In genomic region chr6:144042936-144043335, GRCm38 (mm10) we compare ENCODE assay signal across 15 mouse cellular contexts.
DNase-seq lines count a peak whose midpoint lies in the region; ATAC-seq lines count a peak whose summit lies in the region.
"Had no signal": no experiment of that assay in that cellular context is flagged by ENCODE, and none has a peak within 500 bp of the region (broad histone marks: within the 10 kb centered on the region; RNA-seq: fewer than 3 reads in every experiment).

No protein-coding gene starts in this region.

- no peaks in the 10 kb centered on the region for H3K36me3 ChIP-seq in heart, embryonic 13.5 days
- H3K36me3 ChIP-seq in limb, embryonic 11.5 days (ENCODE audit: control insufficient read depth, insufficient read depth, low read length), result no peaks in the 10 kb centered on the region

- H3K4me2 ChIP-seq in heart, embryonic 13.5 days, result no peak overlapping the region
- no peak overlapping the region for H3K4me2 ChIP-seq in limb, embryonic 11.5 days (ENCODE audit: low read depth, severe bottlenecking)

- ATAC-seq in heart, embryonic 13.5 days (ENCODE audit: extremely low read depth, insufficient number of reproducible peaks, low FRiP score, low TSS enrichment), result no peak
- ATAC-seq in limb, embryonic 11.5 days (ENCODE audit: insufficient number of reproducible peaks, low FRiP score, low TSS enrichment, low read depth), result no peak
- ATAC-seq: inflammation-experienced regulatory T-cells, adult 6 months had no signal

- 52% methylated on average over 5 of the region's 5 CpGs for whole genome bisulfite sequencing in heart, embryonic 13.5 days
- WGBS in limb, embryonic 11.5 days, result 68% methylated on average over 5 of the region's 5 CpGs

- no peaks in the 10 kb centered on the region for H3K9me3 ChIP-seq in heart, embryonic 13.5 days
- no peaks in the 10 kb centered on the region for H3K9me3 ChIP-seq in limb, embryonic 11.5 days (ENCODE audit: control insufficient read depth, low read length)
- H3K9me3 ChIP-seq: megakaryocyte, embryonic 14.5 days had no signal

- no peak overlapping the region for H3K9ac ChIP-seq in heart, embryonic 13.5 days
- no peak overlapping the region for H3K9ac ChIP-seq in limb, embryonic 11.5 days (ENCODE audit: low read length)

- H3K27ac ChIP-seq in heart, embryonic 13.5 days (replicated peaks), result peak overlapping the region; percentile 59
- peak overlapping the region; percentile 10; the same call in 1 of the 2 replicates for H3K27ac ChIP-seq in limb, embryonic 11.5 days (replicated peaks; ENCODE audit: low read depth, low read length)
- H3K27ac ChIP-seq: heart, adult 2 months had no signal

- DNase-seq in heart, postnatal 25 days (ENCODE audit: low spot score), result no peak
- peak; percentile 8 for DNase-seq in ovary, postnatal 36 days (ENCODE audit: low spot score)
- no peak for DNase-seq in ovary, adult 18-20 months (ENCODE audit: low spot score)
- DNase-seq in limb, embryonic 11.5 days (ENCODE audit: low spot score), result no peak
- DNase-seq in left cerebral cortex, adult 8-10 months (ENCODE audit: low spot score in 2 of 2), result no peak
- no peak for DNase-seq in cerebellum, adult 11-12 months
- no peak for DNase-seq in kidney, postnatal 25 days
- DNase-seq: adrenal gland, postnatal 36 days; cerebellum, adult 9-11 months; heart, adult 2 months; liver; thymus, postnatal 4 days had no signal

- intact Hi-C loops in heart, postnatal 25 days (cut with DNase I), result no loop called here

- no peaks in the 10 kb centered on the region for H3K27me3 ChIP-seq in heart, embryonic 13.5 days (replicated peaks)
- no peaks in the 10 kb centered on the region for H3K27me3 ChIP-seq in limb, embryonic 11.5 days (ENCODE audit: control insufficient read depth, insufficient read depth, low read length)

- H3K4me1 ChIP-seq in heart, embryonic 13.5 days, result peaks cover 30% of the 10 kb centered on the region
- peaks cover 13% of the 10 kb centered on the region; the same call in 1 of the 2 replicates for H3K4me1 ChIP-seq in limb, embryonic 11.5 days (ENCODE audit: control insufficient read depth, insufficient read depth, low read length)
- H3K4me1 ChIP-seq: megakaryocyte, embryonic 14.5 days had no signal

- H3K4me3 ChIP-seq in heart, embryonic 13.5 days, result no peak overlapping the region
- no peak overlapping the region for H3K4me3 ChIP-seq in limb, embryonic 11.5 days (ENCODE audit: low read depth, low read length)
- H3K4me3 ChIP-seq: heart, adult 2 months; megakaryocyte, embryonic 14.5 days had no signal
